Mouse (Mus musculus) layer of hippocampus, postnatal 10 days (tissue): ENCODE data around the gene Larp1. TPM values are rescaled to one million over a fixed set of nuclear protein-coding genes. Genes with fewer than 3 reads are reported as not detected.

Experiments used
- DNase-seq, 2 experiments: peaks; one replicate each; pipeline ENCODE4 v3.0.0; 2021; ENCODE audit warnings: low spot score in 2 of 2
- long read RNA-seq: library from polyadenylated mRNA; stranded (forward); transcript quantifications from one replicate; pipeline ENCODE4 v2.0.0, GENCODE M21; 2023
- total RNA-seq, 2 experiments: library from RNA; stranded (reverse); gene quantifications; 2 replicates each; pipeline ENCODE4 v1.2.3; 2021

The Larp1 gene
- 10 to 100 TPM; 89.6 to 92.3 TPM for total RNA-seq
- long read RNA-seq, full-length matches to known transcripts: 4 of 29 reads
- long read RNA-seq, partial matches to known transcripts: 20 of 29 reads
- long read RNA-seq, other reads (novel, unspliced or antisense): 5 of 29 reads

GRCm38 (mm10) chr11:58009051-58009515 is at the start of gene Larp1:
TSS of gene Larp1 (plus strand) at chr11:58009064.
- no peak for DNase-seq

GRCm38 (mm10) chr11:57959924-57960323 is 48.9 kb upstream of the Larp1 start:
- no peak for DNase-seq

- DNase-seq: peak; percentile 77 to 85
These were observed 46.2 kb upstream of the Larp1 start for GRCm38 (mm10) chr11:57962382-57963285.

GRCm38 (mm10) chr11:57963291-57963870 is 45.5 kb upstream of the Larp1 start:
- no peak for DNase-seq

GRCm38 (mm10) chr11:57966630-57967029 is 42.2 kb upstream of the Larp1 start:
- no peak for DNase-seq

- no peak for DNase-seq
These were observed 40.6 kb upstream of the Larp1 start for GRCm38 (mm10) chr11:57968301-57968700.

- no peak for DNase-seq
These were observed 38.3 kb upstream of the Larp1 start for GRCm38 (mm10) chr11:57970541-57970940.

GRCm38 (mm10) chr11:57973001-57973912 is 35.6 kb upstream of the Larp1 start:
- DNase-seq: no peak

- no peak for DNase-seq
These were observed 35.0 kb upstream of the Larp1 start for GRCm38 (mm10) chr11:57973913-57974234.

- DNase-seq: no peak
These were observed 33.0 kb upstream of the Larp1 start for GRCm38 (mm10) chr11:57975876-57976275.

GRCm38 (mm10) chr11:57977681-57978080 is 31.2 kb upstream of the Larp1 start:
- DNase-seq: no peak

GRCm38 (mm10) chr11:57979621-57980020 is 29.2 kb upstream of the Larp1 start:
- no peak for DNase-seq

GRCm38 (mm10) chr11:57981083-57981809 is 27.6 kb upstream of the Larp1 start:
- DNase-seq: no peak

GRCm38 (mm10) chr11:57983480-57984342 is 25.2 kb upstream of the Larp1 start:
- DNase-seq: no peak

- DNase-seq: no peak
These were observed 24.6 kb upstream of the Larp1 start for GRCm38 (mm10) chr11:57984343-57984666.

GRCm38 (mm10) chr11:57985485-57985884 is 23.4 kb upstream of the Larp1 start:
- DNase-seq: no peak

GRCm38 (mm10) chr11:57986053-57986452 is 22.8 kb upstream of the Larp1 start:
- no peak for DNase-seq

GRCm38 (mm10) chr11:57986456-57986855 is 22.4 kb upstream of the Larp1 start:
- DNase-seq: no peak

GRCm38 (mm10) chr11:57986861-57987260 is 22.0 kb upstream of the Larp1 start:
- DNase-seq: no peak

- DNase-seq: no peak
These were observed 10.7 kb upstream of the Larp1 start for GRCm38 (mm10) chr11:57998168-57998567.
